Mouse (Mus musculus) hindbrain, embryonic 10.5 days (tissue): ENCODE measurements around the gene Sh3kbp1. TPM values are rescaled to one million over a fixed set of nuclear protein-coding genes. Genes with fewer than 3 reads are reported as not detected.

ENCODE experiments used
- DNase-seq: peaks from one replicate; pipeline ENCODE4 v3.0.0-alpha.2; 2017; ENCODE audit warnings: low spot score
- H3K27ac ChIP-seq: fragments of 300-500 bp; sonication (generic); 2 replicates; pipeline ENCODE4 v1.5.1; 2016; ENCODE audit warnings: mild to moderate bottlenecking, moderate library complexity
- H3K27me3 ChIP-seq: fragments of 300-500 bp; sonication (generic); 2 replicates; pipeline ENCODE4 v1.6.1; 2016; ENCODE audit warnings: mild to moderate bottlenecking; ENCODE audit not compliant: poor library complexity, insufficient read depth, severe bottlenecking
- H3K36me3 ChIP-seq: fragments of 300-500 bp; sonication (generic); 2 replicates; pipeline ENCODE4 v1.6.1; 2016; ENCODE audit warnings: mild to moderate bottlenecking, moderate library complexity
- H3K4me1 ChIP-seq: fragments of 300-500 bp; sonication (generic); replicated peaks from 2 replicates; pipeline ENCODE4 v1.6.1; 2016; ENCODE audit warnings: mild to moderate bottlenecking
- H3K4me3 ChIP-seq: fragments of 300-500 bp; sonication (generic); 2 replicates; pipeline ENCODE4 v1.5.1; 2016; ENCODE audit warnings: mild to moderate bottlenecking, moderate library complexity
- H3K9me3 ChIP-seq: fragments of 300-500 bp; sonication (generic); 2 replicates; pipeline ENCODE4 v1.6.1; 2016; ENCODE audit warnings: mild to moderate bottlenecking, moderate library complexity
- WGBS: fragments of 180-500 bp; shearing (Covaris S2); methylation state at CpG from one replicate; pipeline ENCODE4 v1.1.7; 2016; 5-methylcytosine and 5-hydroxymethylcytosine counted together
- polyA plus RNA-seq: library from polyadenylated mRNA; unstranded; fragments of >200 nt; fragmentation: Nextera tagmentation; extraction: Ambion mirVana; gene quantifications from 2 replicates; pipeline ENCODE4 v1.2.1, GENCODE M21; 2016

The Sh3kbp1 gene
- polyA plus RNA-seq, 1 experiment from 2014 or later, result 26.8 TPM

- peak; percentile 26 for DNase-seq
- 29% methylated on average over 5 of the region's 5 CpGs for WGBS
- peaks cover 45% of the 10 kb centered on the region for H3K27me3 ChIP-seq
These were observed 346.7 kb downstream of the Sh3kbp1 start for GRCm38 (mm10) chrX:159973730-159974129.

DNA sequence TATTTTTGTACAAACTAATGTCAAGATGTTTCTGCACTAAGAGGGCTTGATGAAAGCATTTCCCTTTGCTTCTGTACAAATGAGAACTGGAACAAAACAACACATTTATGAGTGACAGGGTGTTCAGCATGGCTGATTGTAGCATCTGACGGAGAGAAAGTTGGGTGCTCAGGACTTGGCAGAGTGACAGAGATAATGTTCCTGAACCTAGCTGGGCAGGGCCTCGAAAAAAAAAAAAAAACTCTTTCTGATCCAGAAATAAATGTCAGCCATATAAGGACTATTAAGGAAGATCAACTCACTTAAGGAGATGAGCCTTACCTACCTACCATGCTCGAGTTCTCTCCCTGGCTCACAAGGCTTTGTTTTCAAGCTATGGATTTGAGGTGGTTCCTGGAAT, 349.2 kb downstream of the Sh3kbp1 start:
- DNase-seq, result no peak
- no peaks in the 10 kb centered on the region for H3K36me3 ChIP-seq
- no peaks in the 10 kb centered on the region for H3K4me1 ChIP-seq
- 79% methylated on average over 3 of the region's 3 CpGs for whole genome bisulfite sequencing
- no peaks in the 10 kb centered on the region for H3K9me3 ChIP-seq
- H3K27ac ChIP-seq, result no peak overlapping the region
- no peak overlapping the region for H3K4me3 ChIP-seq
- H3K27me3 ChIP-seq, result peaks cover 46% of the 10 kb centered on the region

More at GRCm38 (mm10) chrX:159973730-159974129, 346.7 kb downstream of the Sh3kbp1 start:
- Histone ChIP-seq H3K4me3 (no peak overlapping the region), H3K36me3 (no peaks in the 10 kb centered on the region), H3K27ac (no peak overlapping the region), H3K4me1 (no peaks in the 10 kb centered on the region), H3K9me3 (no peaks in the 10 kb centered on the region)

GRCm38 (mm10) chrX:159988002-159988960, 361.2 kb downstream of the Sh3kbp1 start, which contains the start of gene Map3k15:
Gene Map3k15, plus strand, starts transcription at chrX:159988433.
- H3K4me1 ChIP-seq, result no peaks in the 10 kb centered on the region
- H3K36me3 ChIP-seq, result no peaks in the 10 kb centered on the region
- DNase-seq, result peak; percentile 45
- H3K9me3 ChIP-seq, result no peaks in the 10 kb centered on the region
- peaks cover 66% of the 10 kb centered on the region for H3K27me3 ChIP-seq
- WGBS, result 30% methylated on average over 106 of the region's 108 CpGs
- peak within 1 kb of the TSS; percentile 50; the same call in 1 of the 2 replicates for H3K27ac ChIP-seq
- H3K4me3 ChIP-seq, result peak within 1 kb of the TSS; percentile 53

GRCm38 (mm10) chrX:159995808-159996207, 368.7 kb downstream of the Sh3kbp1 start:
- H3K4me1 ChIP-seq, result no peaks in the 10 kb centered on the region
- H3K4me3 ChIP-seq, result no peak overlapping the region
- DNase-seq, result no peak
- H3K27me3 ChIP-seq, result peaks cover 18% of the 10 kb centered on the region
- WGBS, result 89% methylated on average over 6 of the region's 6 CpGs
- H3K36me3 ChIP-seq, result no peaks in the 10 kb centered on the region
- no peaks in the 10 kb centered on the region for H3K9me3 ChIP-seq
- no peak overlapping the region for H3K27ac ChIP-seq

Other genes with a start within 250 kb of the Sh3kbp1 start
- 11.2 and 12.8 TPM in 2 replicates for gene Map7d2, start 212.7 kb upstream of the Sh3kbp1 start, polyA plus RNA-seq
- 18.8 and 24.5 TPM in 2 replicates for gene Bclaf3, start 100.6 kb upstream of the Sh3kbp1 start, polyA plus RNA-seq